Mouse (Mus musculus): ENCODE measurements at regions not wholly inside any gene's neighbourhood (a gene's known extent, or its start where the extent isn't known, plus 50 kb on each side); places are given as distances from the start of the nearest gene placed in this dataset.

DNA sequence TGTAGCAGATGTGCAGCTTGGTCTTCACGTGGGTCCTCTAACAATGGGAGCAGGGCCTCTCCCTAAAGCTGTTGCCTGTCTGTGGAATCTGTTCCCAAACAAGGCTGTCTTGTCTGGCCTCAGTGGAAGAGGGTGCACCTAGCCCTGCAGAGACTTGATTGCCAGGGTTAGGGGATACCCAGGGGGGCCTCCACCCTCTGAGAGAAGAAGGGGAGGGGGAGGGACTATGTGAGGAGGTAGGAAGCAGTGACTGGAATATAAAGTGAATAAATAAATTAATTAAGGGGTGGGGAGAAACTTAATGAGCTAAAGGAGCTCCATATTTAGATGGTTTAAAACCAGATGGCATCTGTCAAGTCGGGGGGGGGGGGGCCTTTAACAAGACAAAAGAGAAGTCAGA, 185.9 kb upstream of the Far2 start:
- Histone ChIP-seq H3K36me3 (no peaks in the 10 kb centered on the region), H3K4me1 (replicated peaks) (no peaks in the 10 kb centered on the region), H3K4me2 (no peak overlapping the region), H3K9me3 (no peaks in the 10 kb centered on the region), H3K27ac (replicated peaks) (no peak overlapping the region), H3K9ac (no peak overlapping the region), H3K27me3 (no peaks in the 10 kb centered on the region), H3K4me3 (no peak overlapping the region)
- WGBS, result 49% methylated on average over 2 of the region's 2 CpGs
- no peak for ATAC-seq (ENCODE audit: low FRiP score, low read depth)

- WGBS, result 88% methylated on average over 3 of the region's 3 CpGs
These were observed 176.0 kb upstream of the Far2 start for GRCm38 (mm10) chr6:147871033-147871432.

DNA sequence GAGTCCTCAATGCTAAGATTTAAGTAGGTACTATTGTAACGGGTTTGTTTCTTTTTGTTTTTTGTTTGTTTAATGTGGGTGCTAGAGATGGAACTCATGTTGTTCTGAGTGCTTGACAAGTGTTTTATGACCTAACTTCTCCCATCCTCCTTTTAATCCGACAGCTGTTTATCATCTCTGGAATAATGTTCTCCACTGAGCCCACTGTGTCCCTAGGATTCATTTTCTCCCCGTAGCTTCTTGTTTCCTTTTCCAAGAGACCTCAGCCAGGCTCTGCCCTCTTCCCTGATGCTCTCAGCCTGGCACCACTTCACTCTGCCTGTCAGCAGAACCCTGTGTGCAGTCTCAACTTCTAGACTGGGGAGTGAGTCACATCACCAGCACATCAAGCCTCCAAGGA, 173.9 kb upstream of the Far2 start:
- 82% methylated on average over 3 of the region's 3 CpGs for WGBS
- H3K36me3 ChIP-seq, result no peaks in the 10 kb centered on the region
- H3K27ac ChIP-seq (replicated peaks), result no peak overlapping the region
- no peak overlapping the region for H3K4me2 ChIP-seq
- H3K9me3 ChIP-seq, result no peaks in the 10 kb centered on the region
- no peaks in the 10 kb centered on the region for H3K4me1 ChIP-seq (replicated peaks)
- no peak overlapping the region for H3K4me3 ChIP-seq
- H3K9ac ChIP-seq, result no peak overlapping the region
- no peak for ATAC-seq (ENCODE audit: low FRiP score, low read depth)
- H3K27me3 ChIP-seq, result no peaks in the 10 kb centered on the region

More at GRCm38 (mm10) chr6:147871033-147871432, 176.0 kb upstream of the Far2 start:
- Histone ChIP-seq H3K36me3 (no peaks in the 10 kb centered on the region), H3K27ac (replicated peaks) (no peak overlapping the region), H3K27me3 (no peaks in the 10 kb centered on the region), H3K9me3 (no peaks in the 10 kb centered on the region), H3K4me1 (replicated peaks) (no peaks in the 10 kb centered on the region), H3K9ac (no peak overlapping the region), H3K4me3 (no peak overlapping the region), H3K4me2 (no peak overlapping the region)
- no peak for ATAC-seq (ENCODE audit: low FRiP score, low read depth)

GRCm38 (mm10) chr6:147878485-147878884, 168.6 kb upstream of the Far2 start:
- no peak overlapping the region for H3K9ac ChIP-seq
- H3K36me3 ChIP-seq, result no peaks in the 10 kb centered on the region
- no peak overlapping the region for H3K4me3 ChIP-seq
- 95% methylated on average over 3 of the region's 3 CpGs for WGBS
- no peaks in the 10 kb centered on the region for H3K9me3 ChIP-seq
- H3K4me2 ChIP-seq, result no peak overlapping the region
- H3K27ac ChIP-seq (replicated peaks), result no peak overlapping the region
- no peaks in the 10 kb centered on the region for H3K4me1 ChIP-seq (replicated peaks)
- H3K27me3 ChIP-seq, result no peaks in the 10 kb centered on the region
- no peak for ATAC-seq (ENCODE audit: low FRiP score, low read depth)

DNA sequence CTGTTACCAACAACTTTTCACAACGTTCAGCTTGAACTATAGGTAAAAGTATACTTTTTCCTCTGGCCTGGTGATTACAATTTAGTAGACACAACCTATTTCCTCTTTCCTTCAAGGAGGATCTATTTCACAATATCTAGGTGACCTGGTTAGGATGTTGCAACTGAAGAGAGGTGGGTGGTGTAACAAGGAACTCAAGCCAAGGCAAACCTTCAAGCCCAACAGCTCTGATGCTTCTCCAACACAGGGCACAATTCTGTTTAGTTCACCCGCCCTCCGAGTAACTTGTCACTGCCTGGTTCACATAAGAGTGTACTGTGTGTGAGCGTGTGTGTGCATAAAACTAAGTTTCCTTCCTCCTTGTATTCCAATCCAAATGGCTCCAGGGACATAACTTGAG, 161.2 kb upstream of the Far2 start:
- H3K36me3 ChIP-seq, result no peaks in the 10 kb centered on the region
- ATAC-seq (ENCODE audit: low FRiP score, low read depth), result no peak

GRCm38 (mm10) chr6:147919697-147920096, 127.4 kb upstream of the Far2 start:
- H3K9me3 ChIP-seq, result no peaks in the 10 kb centered on the region
- no peak overlapping the region for H3K4me3 ChIP-seq
- no peaks in the 10 kb centered on the region for H3K36me3 ChIP-seq
- ATAC-seq (ENCODE audit: low FRiP score, low read depth), result no peak; the same call in 1 of the 2 replicates
- WGBS, result 58% methylated on average over 1 of the region's 1 CpGs
- 0 out of 2 replicates have a peak, but pooled peaks cover 4% of the 10 kb centered on the region for H3K4me1 ChIP-seq (replicated peaks)
- H3K27me3 ChIP-seq, result no peaks in the 10 kb centered on the region
- H3K27ac ChIP-seq (replicated peaks), result no peak overlapping the region
- H3K4me2 ChIP-seq, result no peak overlapping the region
- no peak overlapping the region for H3K9ac ChIP-seq

More for the DNA sequence above, 161.2 kb upstream of the Far2 start:
- Histone ChIP-seq H3K4me1 (replicated peaks) (no peaks in the 10 kb centered on the region), H3K9ac (no peak overlapping the region), H3K27me3 (no peaks in the 10 kb centered on the region), H3K27ac (replicated peaks) (no peak overlapping the region), H3K4me2 (no peak overlapping the region), H3K9me3 (no peaks in the 10 kb centered on the region), H3K4me3 (no peak overlapping the region)
- WGBS, result 92% methylated on average over 4 of the region's 4 CpGs

DNA sequence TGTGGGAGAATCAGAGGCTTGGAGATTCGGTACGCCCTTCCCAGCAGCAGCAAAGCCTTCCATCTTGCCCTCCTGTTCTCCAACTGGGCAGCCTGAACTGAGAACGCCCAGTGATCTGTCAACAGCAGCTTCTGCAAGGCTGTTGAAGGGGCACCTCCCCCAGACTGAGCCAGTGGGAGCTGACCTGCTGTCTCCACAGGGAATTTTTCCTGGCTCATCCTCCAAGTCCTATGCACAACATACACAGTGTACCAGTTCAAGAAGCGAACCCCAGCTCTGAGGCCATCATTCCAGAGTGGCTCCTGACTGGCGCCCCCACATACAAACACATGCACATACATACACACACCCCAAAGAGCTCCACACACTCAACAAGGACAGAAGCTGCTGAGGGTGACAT, 126.0 kb upstream of the Far2 start:
- H3K27ac ChIP-seq (replicated peaks), result no peak overlapping the region
- no peak for ATAC-seq (ENCODE audit: low FRiP score, low read depth)
- 74% methylated on average over 5 of the region's 5 CpGs for WGBS

DNA sequence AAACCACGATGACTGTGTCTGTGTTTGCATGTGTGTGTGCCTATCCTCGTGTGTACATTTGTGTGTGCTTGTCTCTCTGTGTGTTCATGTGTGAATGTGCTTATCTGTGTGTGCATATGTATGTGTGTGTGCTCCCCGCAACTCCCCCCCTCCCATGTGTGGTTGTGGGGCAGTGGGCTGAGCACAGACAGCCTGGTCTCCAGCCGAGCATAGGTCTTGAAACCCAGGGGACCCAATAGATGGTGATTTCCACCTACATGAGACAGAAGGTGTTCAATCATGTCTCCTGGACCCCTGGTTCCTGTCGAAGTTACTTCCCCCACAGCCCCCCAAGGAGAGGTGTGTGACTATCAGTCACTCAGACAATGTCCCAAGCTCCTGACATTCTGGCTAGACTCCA, 124.6 kb upstream of the Far2 start:
- no peak overlapping the region for H3K4me3 ChIP-seq
- no peak overlapping the region for H3K4me2 ChIP-seq
- 79% methylated on average over 5 of the region's 5 CpGs for WGBS
- ATAC-seq (ENCODE audit: low FRiP score, low read depth), result no peak
- no peaks in the 10 kb centered on the region for H3K36me3 ChIP-seq
- H3K27me3 ChIP-seq, result no peaks in the 10 kb centered on the region
- 0 out of 2 replicates have a peak, but pooled peaks cover 4% of the 10 kb centered on the region for H3K4me1 ChIP-seq (replicated peaks)
- no peak overlapping the region for H3K27ac ChIP-seq (replicated peaks)
- no peaks in the 10 kb centered on the region for H3K9me3 ChIP-seq
- no peak overlapping the region for H3K9ac ChIP-seq

More for the DNA sequence above, 126.0 kb upstream of the Far2 start:
- Histone ChIP-seq H3K27me3 (no peaks in the 10 kb centered on the region), H3K36me3 (no peaks in the 10 kb centered on the region), H3K4me1 (replicated peaks) (0 out of 2 replicates have a peak, but pooled peaks cover 4% of the 10 kb centered on the region), H3K4me2 (no peak overlapping the region), H3K4me3 (no peak overlapping the region), H3K9ac (no peak overlapping the region), H3K9me3 (no peaks in the 10 kb centered on the region)

DNA sequence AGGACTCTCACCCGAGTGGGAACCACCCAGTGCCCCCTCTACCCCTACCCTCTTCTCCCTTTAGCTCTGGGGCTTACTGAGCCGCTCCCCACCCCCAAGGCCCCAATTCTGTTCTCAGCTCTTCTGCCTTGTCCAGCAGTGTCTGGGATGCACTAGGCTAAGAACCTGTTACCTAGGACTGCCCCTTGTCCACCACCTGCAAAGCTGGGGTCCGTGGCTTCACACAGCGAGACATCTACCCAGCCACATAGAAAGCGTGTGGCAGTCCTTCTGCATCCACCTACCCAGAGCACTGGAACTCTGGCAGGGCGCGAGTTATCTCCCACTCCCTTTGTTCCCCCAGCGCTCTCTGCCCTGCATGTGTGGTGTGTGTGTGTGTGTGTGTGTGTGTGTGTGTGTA, 123.8 kb upstream of the Far2 start:
- Histone ChIP-seq H3K4me1 (replicated peaks) (0 out of 2 replicates have a peak, but pooled peaks cover 4% of the 10 kb centered on the region), H3K36me3 (no peaks in the 10 kb centered on the region), H3K4me2 (no peak overlapping the region), H3K4me3 (no peak overlapping the region), H3K9me3 (no peaks in the 10 kb centered on the region), H3K27me3 (no peaks in the 10 kb centered on the region), H3K27ac (replicated peaks) (no peak overlapping the region), H3K9ac (no peak overlapping the region)
- 95% methylated on average over 8 of the region's 8 CpGs for WGBS
- no peak for ATAC-seq (ENCODE audit: low FRiP score, low read depth)

DNA sequence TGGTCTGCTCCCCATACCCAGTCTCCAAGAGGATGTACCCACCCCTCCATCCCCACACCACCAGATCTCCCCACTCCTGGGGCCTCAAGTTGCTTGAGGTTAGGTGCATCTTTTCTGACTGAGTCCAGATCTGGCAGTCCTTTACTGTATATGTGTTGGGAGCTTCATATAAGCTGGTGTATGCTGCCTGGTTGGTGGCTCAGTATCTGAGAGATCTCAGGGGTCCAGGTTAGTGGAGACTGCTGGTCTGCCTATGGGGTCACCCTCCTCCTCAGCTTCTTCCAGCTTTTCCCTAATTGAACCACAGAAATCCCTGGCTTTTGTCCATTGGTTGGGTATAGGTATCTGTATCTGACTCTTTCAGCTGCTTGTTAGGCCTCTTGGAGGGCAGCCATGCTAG, 118.1 kb upstream of the Far2 start:
- H3K4me1 ChIP-seq (replicated peaks), result no peaks in the 10 kb centered on the region
- no peak for ATAC-seq (ENCODE audit: low FRiP score, low read depth)
- no peak overlapping the region for H3K4me2 ChIP-seq
- H3K9ac ChIP-seq, result no peak overlapping the region
- H3K36me3 ChIP-seq, result no peaks in the 10 kb centered on the region
- H3K4me3 ChIP-seq, result no peak overlapping the region
- H3K27me3 ChIP-seq, result no peaks in the 10 kb centered on the region
- no peaks in the 10 kb centered on the region for H3K9me3 ChIP-seq
- H3K27ac ChIP-seq (replicated peaks), result no peak overlapping the region

GRCm38 (mm10) chr6:147944020-147944419, 103.0 kb upstream of the Far2 start:
- no peak overlapping the region for H3K4me2 ChIP-seq
- ATAC-seq (ENCODE audit: low FRiP score, low read depth), result no peak
- H3K4me3 ChIP-seq, result no peak overlapping the region
- WGBS, result 73% methylated on average over 3 of the region's 3 CpGs
- no peaks in the 10 kb centered on the region for H3K27me3 ChIP-seq
- H3K9me3 ChIP-seq, result no peaks in the 10 kb centered on the region
- no peaks in the 10 kb centered on the region for H3K4me1 ChIP-seq (replicated peaks)
- H3K27ac ChIP-seq (replicated peaks), result no peak overlapping the region
- H3K9ac ChIP-seq, result no peak overlapping the region
- H3K36me3 ChIP-seq, result no peaks in the 10 kb centered on the region

DNA sequence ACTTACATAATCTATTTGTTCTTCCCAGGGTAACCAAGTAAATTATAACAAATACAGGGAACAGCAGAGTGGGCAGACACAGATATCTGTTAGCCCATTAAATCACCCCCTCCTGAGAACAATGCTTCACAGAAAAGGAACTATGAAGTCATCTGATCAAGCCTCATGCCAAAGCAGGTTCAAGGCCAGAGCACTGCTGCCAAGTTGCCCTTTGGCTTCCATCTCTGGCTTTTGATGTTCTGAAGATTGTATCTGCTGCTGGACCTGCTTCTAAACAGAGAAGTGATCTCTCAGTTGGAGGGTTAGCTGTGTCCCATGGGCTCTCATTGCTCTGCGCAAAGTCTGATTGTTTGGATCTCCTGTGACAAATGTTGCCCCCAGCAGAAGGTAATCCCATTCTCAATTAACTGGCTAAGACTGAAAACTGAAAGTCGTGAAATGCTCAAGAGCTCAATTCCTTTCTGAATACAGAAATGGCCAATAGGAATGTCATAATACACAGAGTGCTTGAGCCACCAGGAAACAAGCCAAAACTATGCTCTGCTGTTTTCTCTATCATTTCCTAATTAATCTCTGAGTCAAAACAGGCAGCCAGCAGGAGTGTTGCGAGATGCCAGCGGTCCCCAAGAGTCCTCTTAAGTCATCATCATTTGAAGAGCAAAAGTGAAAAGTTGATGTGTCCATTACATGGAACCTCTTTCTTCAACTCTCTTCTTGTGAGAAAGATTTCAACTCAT, 102.0 kb upstream of the Far2 start:
- no peak for ATAC-seq (ENCODE audit: low FRiP score, low read depth)
- Histone ChIP-seq H3K27me3 (no peaks in the 10 kb centered on the region), H3K9ac (no peak overlapping the region), H3K4me1 (replicated peaks) (no peaks in the 10 kb centered on the region), H3K9me3 (no peaks in the 10 kb centered on the region), H3K27ac (replicated peaks) (no peak overlapping the region), H3K4me2 (no peak overlapping the region), H3K36me3 (no peaks in the 10 kb centered on the region), H3K4me3 (no peak overlapping the region)
- WGBS, result 80% methylated on average over 4 of the region's 4 CpGs

DNA sequence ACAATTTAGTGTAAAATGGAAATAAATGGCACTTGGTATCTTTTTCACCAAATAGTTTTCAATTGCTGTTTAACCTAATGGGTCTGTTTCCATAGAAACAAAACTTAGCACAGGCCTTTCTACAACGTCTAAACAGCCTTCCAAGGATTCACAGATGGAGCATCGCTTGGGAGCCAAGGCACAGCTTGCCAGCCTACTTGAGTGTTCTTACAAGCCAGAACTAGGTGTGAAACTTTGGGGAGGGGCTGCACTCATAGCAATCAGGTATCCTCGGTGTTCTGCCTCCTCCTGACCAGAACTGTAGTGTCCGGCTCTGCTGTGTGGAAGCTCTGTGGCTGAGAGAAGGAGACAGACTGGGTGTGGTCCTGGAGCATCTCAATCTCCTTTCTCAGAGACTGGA, 99.1 kb upstream of the Far2 start:
- H3K36me3 ChIP-seq, result no peaks in the 10 kb centered on the region
- H3K4me1 ChIP-seq (replicated peaks), result no peaks in the 10 kb centered on the region
- no peak overlapping the region for H3K4me2 ChIP-seq
- H3K9ac ChIP-seq, result no peak overlapping the region
- H3K27me3 ChIP-seq, result no peaks in the 10 kb centered on the region
- no peaks in the 10 kb centered on the region for H3K9me3 ChIP-seq
- H3K4me3 ChIP-seq, result no peak overlapping the region
- no peak overlapping the region for H3K27ac ChIP-seq (replicated peaks)
- no peak for ATAC-seq (ENCODE audit: low FRiP score, low read depth)
- 79% methylated on average over 4 of the region's 4 CpGs for WGBS

Measured in hindbrain, embryonic 15.5 days (tissue).